Mouse (Mus musculus) heart, embryonic 12.5 days (tissue): ENCODE measurements around the gene Asic4. TPM values are rescaled to one million over a fixed set of nuclear protein-coding genes. Genes with fewer than 3 reads are reported as not detected.

Source experiments
- ATAC-seq: fragments of 200-750 bp; cut with Nextera tagmentation; 2 replicates; pipeline ENCODE4 v1.8.0; 2017; ENCODE audit warnings: moderate TSS enrichment, moderate library complexity; ENCODE audit not compliant: insufficient number of reproducible peaks, low FRiP score
- H3K27ac ChIP-seq: fragments of 300-500 bp; sonication (generic); 2 replicates; pipeline ENCODE4 v1.5.1; 2016; ENCODE audit warnings: mild to moderate bottlenecking, moderate library complexity; ENCODE audit not compliant: poor library complexity, severe bottlenecking
- H3K27me3 ChIP-seq: fragments of 300-500 bp; sonication (generic); replicated peaks from 2 replicates; pipeline ENCODE4 v1.6.1; 2016; ENCODE audit warnings: mild to moderate bottlenecking, moderate library complexity
- H3K36me3 ChIP-seq: fragments of 300-500 bp; sonication (generic); 2 replicates; pipeline ENCODE4 v1.6.1; 2016; ENCODE audit warnings: mild to moderate bottlenecking, moderate library complexity
- H3K4me1 ChIP-seq: fragments of 300-500 bp; sonication (generic); replicated peaks from 2 replicates; pipeline ENCODE4 v1.6.1; 2016; ENCODE audit warnings: mild to moderate bottlenecking
- H3K4me2 ChIP-seq: fragments of 300-500 bp; sonication (generic); 2 replicates; pipeline ENCODE4 v1.6.1; 2016; ENCODE audit warnings: mild to moderate bottlenecking, moderate library complexity
- H3K4me3 ChIP-seq: fragments of 300-500 bp; sonication (generic); 2 replicates; pipeline ENCODE4 v1.5.1; 2016; ENCODE audit warnings: mild to moderate bottlenecking
- H3K9ac ChIP-seq: fragments of 300-500 bp; sonication (generic); 2 replicates; pipeline ENCODE4 v1.6.1; 2016; ENCODE audit warnings: mild to moderate bottlenecking, moderate library complexity
- H3K9me3 ChIP-seq: fragments of 300-500 bp; sonication (generic); replicated peaks from 2 replicates; pipeline ENCODE4 v1.6.1; 2016; ENCODE audit warnings: mild to moderate bottlenecking, moderate library complexity
- WGBS: fragments of 180-500 bp; shearing (Covaris S2); methylation state at CpG from one replicate; pipeline ENCODE4 v1.1.7; 2016; 5-methylcytosine and 5-hydroxymethylcytosine counted together
- polyA plus RNA-seq: library from polyadenylated mRNA; unstranded; fragments of >200 nt; fragmentation: Nextera tagmentation; extraction: Ambion mirVana; gene quantifications from 2 replicates; pipeline ENCODE4 v1.2.1, GENCODE M21; 2016

Gene Asic4
- polyA plus RNA-seq, 1 experiment from 2014 or later: 0.33 TPM

GRCm38 (mm10) chr1:75490785-75491551, 40.7 kb downstream of the Asic4 start:
- Histone ChIP-seq H3K4me3 (no peak overlapping the region), H3K4me1 (peaks cover 17% of the 10 kb centered on the region), H3K9me3 (no peaks in the 10 kb centered on the region), H3K9ac (no peak overlapping the region), H3K27ac (no peak overlapping the region), H3K27me3 (peaks cover 35% of the 10 kb centered on the region), H3K4me2 (no peak overlapping the region), H3K36me3 (peaks cover 80% of the 10 kb centered on the region)
- no peak for ATAC-seq
- 78% methylated on average over 34 of the region's 34 CpGs for WGBS

- Histone ChIP-seq H3K9ac (no peak overlapping the region), H3K4me2 (no peak overlapping the region), H3K27me3 (peaks cover 18% of the 10 kb centered on the region), H3K4me3 (no peak overlapping the region), H3K36me3 (peaks cover 85% of the 10 kb centered on the region), H3K9me3 (no peaks in the 10 kb centered on the region), H3K27ac (no peak overlapping the region), H3K4me1 (peaks cover 9% of the 10 kb centered on the region)
- ATAC-seq: no peak
- WGBS: 49% methylated on average over 24 of the region's 24 CpGs
These were observed 42.4 kb downstream of the Asic4 start for GRCm38 (mm10) chr1:75492579-75493170.

GRCm38 (mm10) chr1:75494878-75495548, 44.8 kb downstream of the Asic4 start:
- Histone ChIP-seq H3K4me2 (no peak overlapping the region), H3K4me3 (no peak overlapping the region), H3K4me1 (no peaks in the 10 kb centered on the region), H3K9me3 (no peaks in the 10 kb centered on the region), H3K27ac (no peak overlapping the region), H3K27me3 (no peaks in the 10 kb centered on the region), H3K9ac (no peak overlapping the region), H3K36me3 (peaks cover 92% of the 10 kb centered on the region)
- ATAC-seq: no peak
- WGBS: 65% methylated on average over 12 of the region's 12 CpGs

- Histone ChIP-seq H3K4me3 (no peak overlapping the region), H3K27me3 (no peaks in the 10 kb centered on the region), H3K9ac (no peak overlapping the region), H3K27ac (no peak overlapping the region), H3K36me3 (peaks cover 93% of the 10 kb centered on the region), H3K4me1 (peaks cover 13% of the 10 kb centered on the region), H3K9me3 (no peaks in the 10 kb centered on the region), H3K4me2 (no peak overlapping the region)
- no peak for ATAC-seq
- 80% methylated on average over 4 of the region's 4 CpGs for WGBS
These were observed 48.7 kb downstream of the Asic4 start for GRCm38 (mm10) chr1:75498897-75499296.

GRCm38 (mm10) chr1:75499441-75499840, 49.2 kb downstream of the Asic4 start:
- Histone ChIP-seq H3K27ac (no peak overlapping the region), H3K9ac (no peak overlapping the region), H3K4me2 (no peak overlapping the region), H3K9me3 (no peaks in the 10 kb centered on the region), H3K4me3 (no peak overlapping the region), H3K27me3 (no peaks in the 10 kb centered on the region), H3K4me1 (peaks cover 18% of the 10 kb centered on the region), H3K36me3 (peaks cover 95% of the 10 kb centered on the region)
- ATAC-seq: no peak
- 77% methylated on average over 7 of the region's 7 CpGs for WGBS

- WGBS: 91% methylated on average over 9 of the region's 9 CpGs
- ATAC-seq: no peak
- peaks cover 26% of the 10 kb centered on the region for H3K4me1 ChIP-seq
These were observed 51.7 kb downstream of the Asic4 start for GRCm38 (mm10) chr1:75501905-75502304.

GRCm38 (mm10) chr1:75502945-75503650, 52.9 kb downstream of the Asic4 start:
- H3K9ac ChIP-seq: peak overlapping the region; percentile 96
- H3K4me2 ChIP-seq: peak overlapping the region; percentile 87
- no peak for ATAC-seq
- peaks cover 62% of the 10 kb centered on the region for H3K36me3 ChIP-seq
- H3K27me3 ChIP-seq: no peaks in the 10 kb centered on the region
- H3K27ac ChIP-seq: no peak overlapping the region
- no peaks in the 10 kb centered on the region for H3K9me3 ChIP-seq
- 78% methylated on average over 25 of the region's 25 CpGs for WGBS
- peak overlapping the region; percentile 73 for H3K4me3 ChIP-seq
- H3K4me1 ChIP-seq: peaks cover 38% of the 10 kb centered on the region

More at GRCm38 (mm10) chr1:75501905-75502304, 51.7 kb downstream of the Asic4 start:
- Histone ChIP-seq H3K4me3 (no peak overlapping the region), H3K9ac (no peak overlapping the region), H3K9me3 (no peaks in the 10 kb centered on the region), H3K27me3 (no peaks in the 10 kb centered on the region), H3K27ac (no peak overlapping the region), H3K36me3 (peaks cover 74% of the 10 kb centered on the region), H3K4me2 (no peak overlapping the region)

- 47% methylated on average over 23 of the region's 23 CpGs for WGBS
- Histone ChIP-seq H3K4me2 (peak overlapping the region; percentile 87), H3K9me3 (no peaks in the 10 kb centered on the region), H3K27ac (no peak overlapping the region), H3K9ac (peak overlapping the region; percentile 96), H3K36me3 (peaks cover 57% of the 10 kb centered on the region), H3K4me3 (peak overlapping the region; percentile 73), H3K27me3 (no peaks in the 10 kb centered on the region), H3K4me1 (peaks cover 40% of the 10 kb centered on the region)
- ATAC-seq: no peak
These were observed 53.4 kb downstream of the Asic4 start for GRCm38 (mm10) chr1:75503651-75503980.

- 44% methylated on average over 9 of the region's 9 CpGs for WGBS
- no peak for ATAC-seq
- no peaks in the 10 kb centered on the region for H3K27me3 ChIP-seq
- H3K9ac ChIP-seq: peak overlapping the region; percentile 96
- 0 out of 2 replicates have a peak overlapping the region, but pooled peaks have one; percentile 41 for H3K27ac ChIP-seq
- H3K36me3 ChIP-seq: peaks cover 49% of the 10 kb centered on the region
- H3K9me3 ChIP-seq: no peaks in the 10 kb centered on the region
- H3K4me1 ChIP-seq: peaks cover 44% of the 10 kb centered on the region
- peak overlapping the region; percentile 73 for H3K4me3 ChIP-seq
- H3K4me2 ChIP-seq: peak overlapping the region; percentile 87
These were observed 54.2 kb downstream of the Asic4 start for GRCm38 (mm10) chr1:75504256-75505045.

GRCm38 (mm10) chr1:75505159-75505955, 55.1 kb downstream of the Asic4 start:
- Histone ChIP-seq H3K9me3 (no peaks in the 10 kb centered on the region), H3K27ac (peak overlapping the region; percentile 99), H3K4me1 (peaks cover 53% of the 10 kb centered on the region), H3K27me3 (no peaks in the 10 kb centered on the region), H3K4me2 (peak overlapping the region; percentile 87), H3K36me3 (peaks cover 40% of the 10 kb centered on the region), H3K9ac (peak overlapping the region; percentile 96), H3K4me3 (peak overlapping the region; percentile 73)
- WGBS: under 1% methylated on average over 83 of the region's 84 CpGs
- ATAC-seq: peak; percentile 13; the same call in 1 of the 2 replicates
